In the genomic region with DNA sequence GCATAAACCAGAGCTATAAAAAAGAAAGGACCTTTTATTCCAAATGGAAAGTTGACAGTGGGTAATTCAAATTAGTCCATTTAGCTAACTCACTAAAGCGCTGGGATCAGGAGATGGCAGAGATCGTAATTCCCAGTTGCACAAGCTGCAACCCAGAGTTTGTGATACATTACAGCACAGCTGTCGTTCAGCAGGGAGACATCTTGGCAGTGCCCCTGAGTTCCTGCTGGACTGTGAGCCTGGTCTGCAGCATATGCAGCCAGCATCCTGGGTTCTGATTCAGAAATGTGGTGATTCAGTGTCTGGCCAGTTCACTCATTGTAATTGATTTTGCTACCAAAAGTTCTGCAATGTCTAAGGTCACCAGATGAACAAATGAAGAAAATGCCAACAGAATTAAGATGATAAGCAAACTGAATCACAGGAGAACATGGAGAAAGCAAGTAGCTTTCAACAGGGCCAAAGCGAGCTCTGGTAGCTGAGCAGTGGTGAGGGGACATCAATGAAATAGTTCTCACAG, we compare ENCODE assay signal across 22 mouse cellular contexts. TPM values are rescaled to one million over a fixed set of nuclear protein-coding genes. Genes with fewer than 3 reads are reported as not detected.
DNase-seq lines count a peak whose midpoint lies in the region; ATAC-seq lines count a peak whose summit lies in the region.
"Had no signal": no experiment of that assay in that cellular context is flagged by ENCODE, and none has a peak within 500 bp of the region (broad histone marks: within the 10 kb centered on the region; RNA-seq: fewer than 3 reads in every experiment).

No protein-coding gene starts in this region.

- ATAC-seq in hindbrain, embryonic 14.5 days (ENCODE audit: low FRiP score): no peak
- ATAC-seq: midbrain, embryonic 15.5 days had no signal

- peak; percentile 5 for DNase-seq in adrenal gland, postnatal 10 days
- no peak for DNase-seq in adrenal gland, adult 18-20 months (ENCODE audit: low spot score in 2 of 2)
- DNase-seq in hindbrain, embryonic 14.5 days (ENCODE audit: low spot score): no peak
- no peak for DNase-seq in hindbrain, embryonic 10.5 days (ENCODE audit: low spot score)
- DNase-seq in adrenal gland, postnatal 14 days: peak; percentile 18
- DNase-seq in gastrocnemius, postnatal 25 days: peak; percentile 40
- no peak for DNase-seq in testis, postnatal 10 days (ENCODE audit: low spot score)
- no peak for DNase-seq in lung, postnatal 10 days
- DNase-seq: cerebellum, adult 9-10 months; kidney, adult 2 months; kidney, postnatal 10 days; layer of hippocampus, postnatal 36 days; right cerebral cortex, postnatal 14 days had no signal

- 0 out of 2 replicates have a peak overlapping the region, but pooled peaks have one; percentile 26 for H3K27ac ChIP-seq in hindbrain, embryonic 14.5 days
- H3K27ac ChIP-seq in hindbrain, embryonic 10.5 days: no peak overlapping the region
- H3K27ac ChIP-seq: embryonic facial prominence, embryonic 12.5 days; layer of hippocampus, adult 2 months; limb, embryonic 15.5 days; liver, embryonic 15.5 days; midbrain, embryonic 15.5 days had no signal

- no peak overlapping the region for H3K4me2 ChIP-seq in hindbrain, embryonic 14.5 days (replicated peaks)
- H3K4me2 ChIP-seq: embryonic facial prominence, embryonic 12.5 days; heart, embryonic 12.5 days; limb, embryonic 15.5 days; liver, embryonic 15.5 days; midbrain, embryonic 15.5 days had no signal

- 59% methylated on average over 4 of the region's 4 CpGs for whole genome bisulfite sequencing in hindbrain, embryonic 14.5 days
- WGBS in hindbrain, embryonic 10.5 days: 87% methylated on average over 4 of the region's 4 CpGs

- H3K4me3 ChIP-seq in hindbrain, embryonic 14.5 days (replicated peaks; ENCODE audit: low read length): no peak overlapping the region
- H3K4me3 ChIP-seq in hindbrain, embryonic 10.5 days: no peak overlapping the region
- H3K4me3 ChIP-seq: embryonic facial prominence, embryonic 12.5 days; heart, embryonic 12.5 days; layer of hippocampus, adult 2 months; limb, embryonic 15.5 days; liver, embryonic 15.5 days; midbrain, embryonic 15.5 days had no signal

- H3K9ac ChIP-seq in hindbrain, embryonic 14.5 days: no peak overlapping the region
- H3K9ac ChIP-seq: embryonic facial prominence, embryonic 12.5 days; heart, embryonic 12.5 days; limb, embryonic 15.5 days; liver, embryonic 15.5 days; midbrain, embryonic 15.5 days had no signal

- H3K4me1 ChIP-seq in hindbrain, embryonic 14.5 days (replicated peaks; ENCODE audit: control insufficient read depth, insufficient read depth, low read length): no peaks in the 10 kb centered on the region
- no peaks in the 10 kb centered on the region for H3K4me1 ChIP-seq in hindbrain, embryonic 10.5 days (replicated peaks)
- H3K4me1 ChIP-seq: embryonic facial prominence, embryonic 12.5 days; limb, embryonic 15.5 days; liver, embryonic 15.5 days; midbrain, embryonic 15.5 days had no signal

- no peaks in the 10 kb centered on the region for H3K36me3 ChIP-seq in hindbrain, embryonic 14.5 days (replicated peaks; ENCODE audit: control insufficient read depth, insufficient read depth)
- H3K36me3 ChIP-seq in hindbrain, embryonic 10.5 days: no peaks in the 10 kb centered on the region
- H3K36me3 ChIP-seq: embryonic facial prominence, embryonic 12.5 days; heart, embryonic 12.5 days; limb, embryonic 15.5 days; liver, embryonic 15.5 days; midbrain, embryonic 15.5 days had no signal

- H3K9me3 ChIP-seq in hindbrain, embryonic 14.5 days (ENCODE audit: control insufficient read depth, low read length): no peaks in the 10 kb centered on the region
- H3K9me3 ChIP-seq in hindbrain, embryonic 10.5 days: no peaks in the 10 kb centered on the region
- H3K9me3 ChIP-seq: embryonic facial prominence, embryonic 12.5 days; heart, embryonic 12.5 days; limb, embryonic 15.5 days; liver, embryonic 15.5 days; midbrain, embryonic 15.5 days had no signal

- H3K27me3 ChIP-seq in hindbrain, embryonic 14.5 days (ENCODE audit: control insufficient read depth, insufficient read depth, low read length): no peaks in the 10 kb centered on the region
- H3K27me3 ChIP-seq in hindbrain, embryonic 10.5 days (ENCODE audit: insufficient read depth, poor library complexity, severe bottlenecking): no peaks in the 10 kb centered on the region
- H3K27me3 ChIP-seq: CH12.LX; embryonic facial prominence, embryonic 12.5 days; heart, embryonic 12.5 days; limb, embryonic 15.5 days; liver, embryonic 15.5 days; midbrain, embryonic 15.5 days had no signal

RNA-seq across cellular contexts. Expression of gene Pacrg, which starts 55.6 kb away (rescaled TPM):
- total RNA-seq in adrenal gland, postnatal 10 days (2021): 1 to 10 TPM; 2.0 to 3.0 TPM
- total RNA-seq in adrenal gland, adult 18-20 months (2021): 1 to 10 TPM; 2.1 to 2.7 TPM
- 18.6 and 21.9 TPM in 2 replicates for polyA plus RNA-seq in hindbrain, embryonic 14.5 days (2014; fragmentation: Nextera tagmentation; extraction: Ambion mirVana)
- polyA plus RNA-seq in hindbrain, embryonic 10.5 days (2016; fragmentation: Nextera tagmentation; extraction: Ambion mirVana): 2.8 and 5.5 TPM in 2 replicates
- 2.3 and 3.5 TPM in 2 replicates for total RNA-seq in adrenal gland, postnatal 14 days (2021)
- total RNA-seq in gastrocnemius, postnatal 25 days (2021): 1 to 10 TPM; 1.8 to 2.0 TPM
- total RNA-seq: CH12.LX; granulocyte monocyte progenitor cell, adult 5-6 weeks; MEL had no signal
- polyA plus RNA-seq: liver, embryonic 15.5 days had no signal

RNA-seq across cellular contexts. Expression of gene Prkn, which starts 55.7 kb away (rescaled TPM):
- 10 to 100 TPM in 1 of 2 experiments, 1 to 10 TPM in 1; 8.7 to 10.8 TPM for total RNA-seq in adrenal gland, postnatal 10 days (2021)
- total RNA-seq in adrenal gland, adult 18-20 months (2021): 10 to 100 TPM; 10.2 to 13.8 TPM
- polyA plus RNA-seq in hindbrain, embryonic 14.5 days (2014; fragmentation: Nextera tagmentation; extraction: Ambion mirVana): 4.0 and 4.4 TPM in 2 replicates
- polyA plus RNA-seq in hindbrain, embryonic 10.5 days (2016; fragmentation: Nextera tagmentation; extraction: Ambion mirVana): 1.2 TPM in 2 replicates
- 6.9 and 13.6 TPM in 2 replicates for total RNA-seq in adrenal gland, postnatal 14 days (2021)
- 10 to 100 TPM; 12.2 to 12.9 TPM for total RNA-seq in gastrocnemius, postnatal 25 days (2021)

Comparison
In these comparisons a context has a peak if more than half of its experiments do, and no peak if none do; other contexts are left out.
1. DNase-seq: peak in adrenal gland, postnatal 10 days (single experiment), adrenal gland, postnatal 14 days (single experiment) and gastrocnemius, postnatal 25 days (single experiment); none in adrenal gland, adult 18-20 months (0 of 2), hindbrain, embryonic 14.5 days (single experiment), hindbrain, embryonic 10.5 days (single experiment), testis, postnatal 10 days (single experiment) and lung, postnatal 10 days (single experiment).